Mouse (Mus musculus): ENCODE data around the gene Vamp4.

DNA sequence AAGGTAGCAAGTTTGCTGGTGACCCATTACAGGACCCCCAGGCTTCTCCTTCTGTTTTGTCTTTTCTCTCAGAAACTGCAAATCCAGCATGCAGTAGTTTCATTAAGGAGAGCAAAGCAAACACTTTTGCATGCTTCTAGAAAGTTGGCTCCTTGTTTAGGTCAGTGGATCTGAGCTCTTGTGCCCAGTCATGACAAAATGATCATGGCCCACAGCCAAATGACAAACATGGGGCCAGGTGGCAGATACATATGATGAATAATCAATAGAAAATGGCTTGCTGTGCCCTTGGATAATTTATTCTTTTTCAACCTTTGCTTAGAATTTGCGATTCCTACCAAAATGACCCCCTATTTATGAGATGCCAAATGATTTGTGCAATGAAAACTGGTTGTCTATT is 69.5 kb downstream of the Vamp4 start:
- no peak for TF ChIP-seq POLR2AphosphoS5 (IDR thresholded peaks at IDR 0.05; ENCODE audit: borderline replicate concordance, low read depth, low read length)
- TF ChIP-seq USF2 (IDR thresholded peaks at IDR 0.05; ENCODE audit: borderline replicate concordance in 1 of 2, insufficient read depth in 1 of 2, low read depth in 1 of 2, low read length in 2 of 2): no peak
- no peak for TF ChIP-seq CTCF (IDR thresholded peaks at IDR 0.05 in 2 of 3, conservative IDR thresholded peaks at IDR 0.05 in 1 of 3; ENCODE audit: control insufficient read depth in 1 of 3, insufficient read depth in 1 of 3, low read depth in 2 of 3, low read length in 3 of 3, poor library complexity in 1 of 3, severe bottlenecking in 1 of 3)

All from MEL (cell line).